ENCODE assay signal across 20 mouse cellular contexts in genomic region chr16:37956751-37957150, GRCm38 (mm10). TPM values are rescaled to one million over a fixed set of nuclear protein-coding genes. Genes with fewer than 3 reads are reported as not detected.
DNase-seq lines count a peak whose midpoint lies in the region; ATAC-seq lines count a peak whose summit lies in the region.
"Had no signal": no experiment of that assay in that cellular context is flagged by ENCODE, and none has a peak within 500 bp of the region (broad histone marks: within the 10 kb centered on the region; RNA-seq: fewer than 3 reads in every experiment).

No protein-coding gene starts in this region.

- H3K4me2 ChIP-seq in kidney, embryonic 15.5 days, result no peak overlapping the region
- H3K4me2 ChIP-seq in midbrain, embryonic 15.5 days, result no peak overlapping the region
- H3K4me2 ChIP-seq in intestine, embryonic 15.5 days (replicated peaks), result peak overlapping the region; percentile 34; the same call in 1 of the 2 replicates
- H3K4me2 ChIP-seq in stomach, embryonic 15.5 days, result no peak overlapping the region
- H3K4me2 ChIP-seq: heart, embryonic 13.5 days; liver, embryonic 15.5 days had no signal

- no peak overlapping the region for H3K27ac ChIP-seq in kidney, embryonic 15.5 days
- H3K27ac ChIP-seq in midbrain, embryonic 15.5 days, result no peak overlapping the region
- H3K27ac ChIP-seq in midbrain, embryonic 10.5 days (replicated peaks), result no peak overlapping the region
- H3K27ac ChIP-seq in intestine, embryonic 15.5 days, result no peak overlapping the region
- no peak overlapping the region for H3K27ac ChIP-seq in stomach, embryonic 15.5 days
- H3K27ac ChIP-seq: heart, adult 2 months; heart, embryonic 13.5 days; liver, embryonic 15.5 days; macrophage had no signal

- no peak for DNase-seq in kidney, postnatal 14 days
- no peak for DNase-seq in midbrain, embryonic 10.5 days (ENCODE audit: low spot score)
- DNase-seq in urinary bladder, postnatal 14 days (ENCODE audit: low spot score), result no peak
- DNase-seq: adrenal gland, postnatal 14 days; cerebellum, adult 8-10 months; cerebellum, postnatal 36 days; embryo, embryonic 11 days; gastrocnemius, postnatal 14 days; heart, adult 2 months; heart, postnatal 14 days; kidney, postnatal 10 days; liver had no signal

- H3K9ac ChIP-seq in kidney, embryonic 15.5 days, result no peak overlapping the region
- no peak overlapping the region for H3K9ac ChIP-seq in midbrain, embryonic 15.5 days
- no peak overlapping the region for H3K9ac ChIP-seq in intestine, embryonic 15.5 days
- no peak overlapping the region for H3K9ac ChIP-seq in stomach, embryonic 15.5 days
- H3K9ac ChIP-seq: heart, embryonic 13.5 days; liver, embryonic 15.5 days had no signal

- ATAC-seq in kidney, embryonic 15.5 days (replicated peaks; ENCODE audit: low FRiP score), result peak; percentile 71
- ATAC-seq in midbrain, embryonic 15.5 days (replicated peaks), result 0 out of 2 replicates have a peak, but pooled peaks have one; percentile 25
- ATAC-seq in intestine, embryonic 15.5 days, result peak; percentile 74
- peak; percentile 34; the same call in 1 of the 2 replicates for ATAC-seq in stomach, embryonic 15.5 days (ENCODE audit: insufficient read depth, low FRiP score, low read depth)
- ATAC-seq: forebrain, embryonic 16.5 days had no signal

- H3K27me3 ChIP-seq in kidney, embryonic 15.5 days, result no peaks in the 10 kb centered on the region
- no peaks in the 10 kb centered on the region for H3K27me3 ChIP-seq in midbrain, embryonic 15.5 days (replicated peaks)
- no peaks in the 10 kb centered on the region for H3K27me3 ChIP-seq in midbrain, embryonic 10.5 days (ENCODE audit: low read depth, poor library complexity, severe bottlenecking)
- no peaks in the 10 kb centered on the region for H3K27me3 ChIP-seq in intestine, embryonic 15.5 days (replicated peaks)
- no peaks in the 10 kb centered on the region for H3K27me3 ChIP-seq in stomach, embryonic 15.5 days (replicated peaks)
- H3K27me3 ChIP-seq: heart, embryonic 13.5 days; liver, embryonic 15.5 days had no signal

- H3K4me3 ChIP-seq in kidney, embryonic 15.5 days (replicated peaks), result no peak overlapping the region
- H3K4me3 ChIP-seq in midbrain, embryonic 15.5 days, result no peak overlapping the region
- no peak overlapping the region for H3K4me3 ChIP-seq in midbrain, embryonic 10.5 days
- H3K4me3 ChIP-seq in intestine, embryonic 15.5 days (replicated peaks), result no peak overlapping the region
- no peak overlapping the region for H3K4me3 ChIP-seq in stomach, embryonic 15.5 days (replicated peaks)
- H3K4me3 ChIP-seq: heart, adult 2 months; heart, embryonic 13.5 days; liver, embryonic 15.5 days had no signal

- H3K9me3 ChIP-seq in kidney, embryonic 15.5 days (replicated peaks), result no peaks in the 10 kb centered on the region
- H3K9me3 ChIP-seq in midbrain, embryonic 15.5 days, result no peaks in the 10 kb centered on the region
- H3K9me3 ChIP-seq in midbrain, embryonic 10.5 days (replicated peaks), result no peaks in the 10 kb centered on the region
- H3K9me3 ChIP-seq in intestine, embryonic 15.5 days, result no peaks in the 10 kb centered on the region
- H3K9me3 ChIP-seq in stomach, embryonic 15.5 days, result no peaks in the 10 kb centered on the region
- H3K9me3 ChIP-seq: heart, embryonic 13.5 days; liver, embryonic 15.5 days had no signal

- H3K36me3 ChIP-seq in kidney, embryonic 15.5 days, result no peaks in the 10 kb centered on the region
- no peaks in the 10 kb centered on the region for H3K36me3 ChIP-seq in midbrain, embryonic 15.5 days (replicated peaks)
- no peaks in the 10 kb centered on the region for H3K36me3 ChIP-seq in midbrain, embryonic 10.5 days
- no peaks in the 10 kb centered on the region for H3K36me3 ChIP-seq in intestine, embryonic 15.5 days
- no peaks in the 10 kb centered on the region for H3K36me3 ChIP-seq in stomach, embryonic 15.5 days
- H3K36me3 ChIP-seq: heart, embryonic 13.5 days; liver, embryonic 15.5 days had no signal

- WGBS in kidney, embryonic 15.5 days, result 48% methylated on average over 4 of the region's 4 CpGs
- WGBS in midbrain, embryonic 15.5 days, result 80% methylated on average over 4 of the region's 4 CpGs
- 56% methylated on average over 4 of the region's 4 CpGs for WGBS in midbrain, embryonic 10.5 days
- 32% methylated on average over 4 of the region's 4 CpGs for WGBS in intestine, embryonic 15.5 days
- 43% methylated on average over 4 of the region's 4 CpGs for WGBS in stomach, embryonic 15.5 days

- H3K4me1 ChIP-seq in kidney, embryonic 15.5 days, result peaks cover 15% of the 10 kb centered on the region; the same call in 1 of the 2 replicates
- H3K4me1 ChIP-seq in midbrain, embryonic 15.5 days, result peaks cover 28% of the 10 kb centered on the region; the same call in 1 of the 2 replicates
- peaks cover 17% of the 10 kb centered on the region; the same call in 1 of the 2 replicates for H3K4me1 ChIP-seq in midbrain, embryonic 10.5 days
- H3K4me1 ChIP-seq in intestine, embryonic 15.5 days (replicated peaks), result peaks cover 11% of the 10 kb centered on the region
- H3K4me1 ChIP-seq in stomach, embryonic 15.5 days, result no peaks in the 10 kb centered on the region; the same call in none of the 2 replicates
- H3K4me1 ChIP-seq: liver, embryonic 15.5 days had no signal

RNA-seq across cellular contexts. Expression of gene Gpr156, which starts 40.5 kb away (rescaled TPM):
- 0.86 and 1.2 TPM in 2 replicates for polyA plus RNA-seq in kidney, embryonic 15.5 days (2015; fragmentation: Nextera tagmentation; extraction: Ambion mirVana)
- 6.2 and 6.4 TPM in 2 replicates for polyA plus RNA-seq in midbrain, embryonic 15.5 days (2015; fragmentation: Nextera tagmentation; extraction: Ambion mirVana)
- 2.0 and 3.2 TPM in 2 replicates for polyA plus RNA-seq in midbrain, embryonic 10.5 days (2016; fragmentation: Nextera tagmentation; extraction: Ambion mirVana)
- 0.11 and 0.23 TPM in 2 replicates for polyA plus RNA-seq in intestine, embryonic 15.5 days (2015; fragmentation: Nextera tagmentation; extraction: Ambion mirVana)
- 0.18 and 0.22 TPM in 2 replicates for polyA plus RNA-seq in stomach, embryonic 15.5 days (2015; fragmentation: Nextera tagmentation; extraction: Ambion mirVana)
- polyA plus RNA-seq: liver, embryonic 15.5 days; macrophage had no signal
